17 mouse cellular contexts compared by ENCODE assay signal in genomic region chr13:73702776-73703175, GRCm38 (mm10). TPM values are rescaled to one million over a fixed set of nuclear protein-coding genes. Genes with fewer than 3 reads are reported as not detected.
A peak's percentile ranks its signal among the peaks of the same experiment; 100 is the strongest.
DNase-seq lines count a peak whose midpoint lies in the region; ATAC-seq and TF ChIP-seq lines count a peak whose summit lies in the region.
"Had no signal": no experiment of that assay in that cellular context is flagged by ENCODE, and none has a peak within 500 bp of the region (broad histone marks: within the 10 kb centered on the region; RNA-seq: fewer than 3 reads in every experiment).

No protein-coding gene starts in this region.

- H3K4me2 ChIP-seq in lung, embryonic 14.5 days = no peak overlapping the region
- no peak overlapping the region for H3K4me2 ChIP-seq in hindbrain, embryonic 16.5 days (ENCODE audit: low read length)
- H3K4me2 ChIP-seq: limb, embryonic 12.5 days; midbrain, embryonic 15.5 days; neural tube, embryonic 12.5 days had no signal

- 66% methylated on average over 4 of the region's 4 CpGs for WGBS in lung, embryonic 14.5 days
- WGBS in lung, adult 2 months = 56% methylated on average over 4 of the region's 4 CpGs
- 86% methylated on average over 4 of the region's 4 CpGs for WGBS in hindbrain, embryonic 16.5 days

- no peak overlapping the region for H3K9ac ChIP-seq in lung, embryonic 14.5 days
- no peak overlapping the region for H3K9ac ChIP-seq in hindbrain, embryonic 16.5 days (ENCODE audit: low read depth, low read length)
- H3K9ac ChIP-seq: forebrain, postnatal 0 days; limb, embryonic 12.5 days; midbrain, embryonic 15.5 days; neural tube, embryonic 12.5 days had no signal

- H3K9me3 ChIP-seq in lung, embryonic 14.5 days (ENCODE audit: low read depth, low read length) = no peaks in the 10 kb centered on the region
- H3K9me3 ChIP-seq in hindbrain, embryonic 16.5 days (ENCODE audit: control insufficient read depth, low read length) = no peaks in the 10 kb centered on the region
- H3K9me3 ChIP-seq: hindbrain, embryonic 10.5 days; limb, embryonic 12.5 days; midbrain, embryonic 15.5 days; neural tube, embryonic 12.5 days had no signal

- no peak for TF ChIP-seq CTCF in lung, embryonic 14.5 days (IDR thresholded peaks at IDR 0.05; ENCODE audit: low read depth)
- no peak for TF ChIP-seq CTCF in lung, adult 2 months (IDR thresholded peaks at IDR 0.05; ENCODE audit: insufficient read depth, low read length)

- H3K36me3 ChIP-seq in lung, embryonic 14.5 days (ENCODE audit: insufficient read depth) = no peaks in the 10 kb centered on the region
- no peaks in the 10 kb centered on the region for H3K36me3 ChIP-seq in hindbrain, embryonic 16.5 days (ENCODE audit: control insufficient read depth, insufficient read depth, low read length)
- H3K36me3 ChIP-seq: hindbrain, embryonic 10.5 days; limb, embryonic 12.5 days; midbrain, embryonic 15.5 days; neural tube, embryonic 12.5 days had no signal

- no peaks in the 10 kb centered on the region for H3K4me1 ChIP-seq in lung, embryonic 14.5 days (ENCODE audit: insufficient read depth)
- 0 out of 2 replicates have a peak, but pooled peaks cover 4% of the 10 kb centered on the region for H3K4me1 ChIP-seq in lung, adult 2 months (ENCODE audit: control insufficient read depth, insufficient read depth, low read length)
- 0 out of 2 replicates have a peak, but pooled peaks cover 2% of the 10 kb centered on the region for H3K4me1 ChIP-seq in hindbrain, embryonic 16.5 days (ENCODE audit: control insufficient read depth, insufficient read depth, low read depth, low read length)
- H3K4me1 ChIP-seq: hindbrain, embryonic 10.5 days; limb, embryonic 12.5 days; midbrain, embryonic 15.5 days; neural tube, embryonic 12.5 days had no signal

- no peak for TF ChIP-seq POLR2A in lung, adult 2 months (IDR thresholded peaks at IDR 0.05; ENCODE audit: borderline replicate concordance, extremely low read depth, low read depth, low read length)

- peak; percentile 25 for DNase-seq in lung, embryonic 14.5 days
- no peak for DNase-seq in lung, adult 2 months
- peak; percentile 42 for DNase-seq in lung, postnatal 36 days
- DNase-seq in thymus, postnatal 36 days = peak; percentile 58 to 71
- no peak for DNase-seq in cerebellum, postnatal 10 days
- DNase-seq: adrenal gland, postnatal 14 days; forebrain, postnatal 0 days; kidney, adult 11 months; retina, postnatal 1 day had no signal

- no peak overlapping the region for H3K4me3 ChIP-seq in lung, embryonic 14.5 days (ENCODE audit: low read depth, low read length)
- no peak overlapping the region for H3K4me3 ChIP-seq in lung, adult 2 months (replicated peaks; ENCODE audit: extremely low read depth, low read depth, low read length)
- H3K4me3 ChIP-seq in hindbrain, embryonic 16.5 days (ENCODE audit: low read length) = no peak overlapping the region
- H3K4me3 ChIP-seq: hindbrain, embryonic 10.5 days; limb, embryonic 12.5 days; midbrain, embryonic 15.5 days; neural tube, embryonic 12.5 days had no signal

- H3K27ac ChIP-seq in lung, embryonic 14.5 days (ENCODE audit: low read depth) = no peak overlapping the region
- no peak overlapping the region for H3K27ac ChIP-seq in hindbrain, embryonic 16.5 days (ENCODE audit: low read depth, low read length)
- H3K27ac ChIP-seq: hindbrain, embryonic 10.5 days; limb, embryonic 12.5 days; macrophage; midbrain, embryonic 15.5 days; neural tube, embryonic 12.5 days had no signal

- peak; percentile 44; the same call in 1 of the 2 replicates for ATAC-seq in lung, embryonic 14.5 days (ENCODE audit: insufficient read depth)
- peak; percentile 97 for ATAC-seq in activated CD4-positive, CD25-positive, alpha-beta regulatory T cell, adult 4 months
- ATAC-seq in hindbrain, embryonic 16.5 days = no peak
- ATAC-seq: forebrain, postnatal 0 days; midbrain, embryonic 15.5 days had no signal

- no peaks in the 10 kb centered on the region for H3K27me3 ChIP-seq in lung, embryonic 14.5 days (ENCODE audit: insufficient read depth, low read length)
- H3K27me3 ChIP-seq in hindbrain, embryonic 16.5 days (replicated peaks; ENCODE audit: control insufficient read depth, insufficient read depth, low read length) = no peaks in the 10 kb centered on the region
- H3K27me3 ChIP-seq: limb, embryonic 12.5 days; midbrain, embryonic 15.5 days; neural tube, embryonic 12.5 days had no signal

RNA-seq across cellular contexts. Expression of gene Slc6a19, which starts 1.9 kb away (rescaled TPM):
- polyA plus RNA-seq in lung, embryonic 14.5 days (2014; fragmentation: Nextera tagmentation; extraction: Ambion mirVana) = 0.08 TPM in 1 of 2 replicates, not detected in the other
- 0.18 and 8.8 TPM in 2 replicates for polyA plus RNA-seq in lung, adult 2 months (2012; rRNA removed)
- polyA plus RNA-seq in activated CD4-positive, CD25-positive, alpha-beta regulatory T cell, adult 4 months (2017; shearing (Covaris generic)) = under 1 TPM in 1 of 2 experiments, not detected in 1; 0.26 TPM
- polyA plus RNA-seq in hindbrain, embryonic 16.5 days (2015; fragmentation: Nextera tagmentation; extraction: Ambion mirVana) = 0.21 and 0.50 TPM in 2 replicates
- polyA plus RNA-seq: limb, embryonic 12.5 days; stomach, embryonic 14.5 days had no signal

RNA-seq across cellular contexts. Expression of gene Slc6a18, which starts 25.0 kb away (rescaled TPM):
- not detected in 2 replicates for polyA plus RNA-seq in lung, embryonic 14.5 days (2014; fragmentation: Nextera tagmentation; extraction: Ambion mirVana)
- 0.10 TPM in 1 of 2 replicates, not detected in the other for polyA plus RNA-seq in lung, adult 2 months (2012; rRNA removed)
- polyA plus RNA-seq in activated CD4-positive, CD25-positive, alpha-beta regulatory T cell, adult 4 months (2017; shearing (Covaris generic)) = not detected
- not detected in 2 replicates for polyA plus RNA-seq in hindbrain, embryonic 16.5 days (2015; fragmentation: Nextera tagmentation; extraction: Ambion mirVana)
- polyA plus RNA-seq: forebrain, postnatal 0 days; hindbrain, embryonic 10.5 days; limb, embryonic 12.5 days; macrophage; midbrain, embryonic 15.5 days; neural tube, embryonic 12.5 days; stomach, embryonic 14.5 days had no signal

RNA-seq across cellular contexts. Expression of gene Slc12a7, which starts 30.1 kb away (rescaled TPM):
- 17.9 and 19.7 TPM in 2 replicates for polyA plus RNA-seq in lung, embryonic 14.5 days (2014; fragmentation: Nextera tagmentation; extraction: Ambion mirVana)
- polyA plus RNA-seq in lung, adult 2 months (2012; rRNA removed) = 60.0 and 69.9 TPM in 2 replicates
- polyA plus RNA-seq in activated CD4-positive, CD25-positive, alpha-beta regulatory T cell, adult 4 months (2017; shearing (Covaris generic)) = 10 to 100 TPM; 30.3 to 34.9 TPM
- 7.7 and 10.2 TPM in 2 replicates for polyA plus RNA-seq in hindbrain, embryonic 16.5 days (2015; fragmentation: Nextera tagmentation; extraction: Ambion mirVana)

Comparison
In these comparisons a context has a peak if more than half of its experiments do, and no peak if none do; other contexts are left out.
1. DNase-seq: peak in lung, embryonic 14.5 days (single experiment), lung, postnatal 36 days (single experiment) and thymus, postnatal 36 days (2 of 2); none in lung, adult 2 months (single experiment) and cerebellum, postnatal 10 days (0 of 2).